Mouse (Mus musculus) left cerebral cortex, adult 9 months (tissue): ENCODE measurements at regions not wholly inside any gene's neighbourhood (a gene's known extent, or its start where the extent isn't known, plus 50 kb on each side); places are given as distances from the start of the nearest gene placed in this dataset.

ENCODE experiments used
- DNase-seq, 2 experiments: peaks; one replicate each; pipeline ENCODE4 v3.0.0; 2022; ENCODE audit warnings: low spot score in 2 of 2

- DNase-seq = peak in 1 of 2 experiments; percentile 1
These were observed 1246.0 kb downstream of the Lrfn5 start for GRCm38 (mm10) chr12:62768930-62769329.

GRCm38 (mm10) chr12:62769895-62770294 is 1246.9 kb downstream of the Lrfn5 start:
- no peak for DNase-seq

GRCm38 (mm10) chr12:62775974-62776373 is 1253.0 kb downstream of the Lrfn5 start:
- no peak for DNase-seq

- no peak for DNase-seq
These were observed 1289.8 kb downstream of the Lrfn5 start for GRCm38 (mm10) chr12:62812781-62813180.
